Mouse (Mus musculus): ENCODE data around the gene Ust.

GRCm38 (mm10) chr10:8232535-8232934 lies 286.1 kb downstream of the Ust start:
- TF ChIP-seq CTCF (conservative IDR thresholded peaks at IDR 0.05; ENCODE audit: insufficient read depth, insufficient read length, low read depth, low read length) (no peak), POLR2A (IDR thresholded peaks at IDR 0.05; ENCODE audit: low read depth, low read length) (no peak)
